Mouse (Mus musculus) heart, adult 18-20 months (tissue): ENCODE measurements around the gene Rbm25. TPM values are rescaled to one million over a fixed set of nuclear protein-coding genes. Genes with fewer than 3 reads are reported as not detected.

Experiments used
- DNase-seq, 2 experiments: peaks; one replicate each; pipeline ENCODE4 v3.0.0; 2021 to 2022; ENCODE audit warnings: mixed read lengths in 1 of 2
- total RNA-seq, 2 experiments: library from RNA; stranded (reverse); gene quantifications; 2 replicates each; pipeline ENCODE4 v1.2.3; 2021

The Rbm25 gene
- total RNA-seq, 2 experiments from 2014 or later = 39.9 to 47.7 TPM

DNA sequence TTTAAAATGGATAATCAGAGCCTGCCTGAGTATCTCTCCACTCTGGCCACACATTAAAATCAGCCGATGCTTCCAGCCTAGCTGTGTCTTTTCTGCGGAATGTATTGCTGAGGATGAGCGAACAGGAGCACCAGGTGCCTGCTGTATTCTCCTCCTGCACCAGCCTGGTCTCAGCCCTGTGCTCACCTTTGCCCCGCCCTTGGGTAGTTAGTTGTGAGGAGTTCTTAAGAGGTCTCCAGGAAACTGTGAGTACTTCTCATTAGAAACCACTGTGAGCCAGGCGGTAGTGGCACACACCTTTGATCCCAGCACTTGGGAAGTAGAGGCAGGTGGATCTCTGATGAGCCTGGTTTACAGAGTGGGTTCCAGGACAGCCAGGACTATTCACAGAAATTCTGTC lies 101.2 kb downstream of the Rbm25 start:
- DNase-seq = no peak

Other genes with a start within 250 kb of the Rbm25 start
- 10 to 100 TPM; 16.2 to 20.3 TPM for gene Dpf3, start 143.5 kb upstream of the Rbm25 start, total RNA-seq
- 10 to 100 TPM; 12.6 to 12.7 TPM for gene Dcaf4, start 110.8 kb upstream of the Rbm25 start, total RNA-seq
- 10 to 100 TPM; 15.3 to 15.5 TPM for gene Zfyve1, start 34.0 kb upstream of the Rbm25 start, total RNA-seq
- gene Psen1, start 56.9 kb downstream of the Rbm25 start, total RNA-seq = 10 to 100 TPM; 29.2 to 35.0 TPM
- gene Papln, start 132.4 kb downstream of the Rbm25 start, total RNA-seq = 1 to 10 TPM; 5.3 to 5.7 TPM